Mouse (Mus musculus): Measurements from ENCODE around the gene Itgb6. TPM values are rescaled to one million over a fixed set of nuclear protein-coding genes. Genes with fewer than 3 reads are reported as not detected.

Itgb6 gene
- polyA plus RNA-seq (2012; rRNA removed), result 0.13 and 0.67 TPM in 2 replicates

DNA sequence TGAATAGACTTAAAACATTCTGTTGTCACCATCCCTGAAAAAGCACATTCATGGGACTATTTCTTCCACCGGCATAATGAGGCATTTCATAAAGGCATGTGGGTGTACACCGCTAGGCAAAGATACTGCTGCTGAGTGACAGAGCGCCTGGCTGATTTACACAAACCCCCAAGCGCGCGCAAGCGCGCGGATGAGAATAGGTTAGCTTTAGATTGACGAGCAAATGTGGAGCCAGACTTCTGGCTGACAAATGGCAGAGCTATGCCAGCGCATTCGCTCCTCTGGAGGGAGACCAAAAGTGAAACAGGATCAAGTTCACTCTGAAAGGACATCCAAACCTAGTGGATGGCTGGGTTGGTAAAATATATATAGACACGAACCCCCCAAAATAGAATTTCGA, at the start of gene Itgb6:
Gene Itgb6 (minus strand): TSS at position 130 of the 400 bp plus-strand sequence.

DNA sequence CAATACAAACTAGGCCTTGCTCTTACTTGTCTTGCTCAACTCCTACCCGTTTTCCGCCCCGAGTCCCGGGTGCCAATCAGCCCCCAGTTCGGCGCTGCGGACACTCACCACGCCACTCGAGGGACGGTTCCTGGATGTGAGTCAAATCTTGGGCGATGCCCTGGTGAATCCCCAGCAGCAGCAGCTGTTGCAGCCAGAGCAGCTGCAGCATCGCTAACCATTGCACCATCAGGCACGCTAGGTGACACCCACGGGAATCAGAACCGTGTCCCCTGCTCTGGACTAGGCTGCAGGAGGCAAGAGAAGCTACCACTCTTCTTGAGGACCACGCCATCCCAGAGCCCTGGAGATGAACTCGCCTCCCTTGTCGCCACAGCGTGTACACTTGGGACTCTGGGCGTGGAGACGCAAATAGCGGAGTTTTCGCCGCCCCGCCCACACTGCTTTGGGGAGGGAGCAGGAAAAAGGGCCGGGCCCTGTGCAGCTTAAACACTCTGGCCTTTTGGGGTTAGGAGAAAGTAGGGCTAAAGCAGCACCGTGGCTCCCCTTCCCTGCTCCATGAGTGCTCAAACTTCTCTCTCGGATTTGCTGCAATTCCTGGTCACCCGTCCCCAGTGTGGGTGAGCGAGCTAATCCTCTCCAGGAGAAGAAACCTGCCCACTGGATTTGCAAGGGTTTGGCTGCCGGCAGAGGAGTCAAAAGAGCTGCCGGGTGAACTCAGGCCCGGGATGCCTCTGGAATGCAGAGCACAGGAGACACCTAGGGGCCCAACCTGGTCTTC, 169.4 kb downstream of the Itgb6 start, which contains the start of gene Pla2r1:
Gene Pla2r1 (minus strand): TSS at position 407 of the 781 bp plus-strand sequence.

Other genes starting within 250 kb of the Itgb6 start
- 1.5 and 1.6 TPM in 2 replicates for gene Pla2r1, start 169.3 kb downstream of the Itgb6 start, polyA plus RNA-seq (2012; rRNA removed)
- gene Rbms1, start 240.5 kb upstream of the Itgb6 start, polyA plus RNA-seq (2012; rRNA removed), result 24.0 and 63.8 TPM in 2 replicates

Data from central nervous system, embryonic 11.5 days (tissue).